Mouse (Mus musculus): Measurements from ENCODE around the gene Ccdc18. TPM values are rescaled to one million over a fixed set of nuclear protein-coding genes. Genes with fewer than 3 reads are reported as not detected.
"Not testable (repeated sequence)": the region's sequence is repeated elsewhere in the genome, so short reads cannot be mapped to it uniquely, and the experiment has no call there.

Gene Ccdc18
- polyA plus RNA-seq (2014; fragmentation: Nextera tagmentation; extraction: Ambion mirVana), result 10.4 and 11.0 TPM in 2 replicates

DNA sequence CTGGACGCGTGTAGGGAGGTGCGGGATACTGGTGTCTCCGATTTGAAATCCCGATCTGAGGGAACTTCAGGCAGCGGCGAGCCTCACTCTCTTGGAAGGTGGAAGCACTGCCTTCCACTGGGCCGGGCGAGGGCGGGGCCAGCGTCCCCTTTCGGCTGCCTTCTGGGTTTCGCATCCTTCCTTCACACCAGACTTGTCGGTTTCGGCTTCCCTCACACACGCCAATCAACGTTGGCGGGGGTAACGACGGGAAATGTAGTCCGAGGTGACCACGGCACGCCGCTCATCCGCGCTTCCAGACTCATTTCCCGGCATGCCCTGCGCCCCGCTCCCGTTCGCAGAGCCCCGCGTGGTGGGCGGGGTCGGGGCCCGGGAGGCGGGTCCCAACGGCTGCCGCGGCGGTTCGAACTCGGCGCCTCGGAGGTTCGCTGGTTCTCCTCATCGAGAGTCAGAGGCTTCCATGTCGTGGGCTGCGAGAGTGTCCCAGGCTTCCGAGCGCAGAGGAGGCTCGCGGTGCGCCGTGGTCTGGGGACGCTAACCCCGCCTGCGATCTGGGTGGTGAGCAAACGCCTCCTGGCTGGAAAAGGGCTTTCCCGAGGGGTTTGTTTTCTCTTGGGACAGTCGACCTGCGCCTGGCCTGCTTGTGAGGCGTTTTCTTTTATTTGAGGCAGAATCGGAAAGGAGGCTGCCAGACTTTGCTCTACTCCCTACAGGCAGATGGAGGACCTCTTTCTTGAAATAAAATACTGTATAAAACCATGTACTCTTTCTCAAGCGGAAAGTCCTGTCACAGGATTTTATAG is at the start of gene Ccdc18, which contains the start of gene Tmed5:
Gene Ccdc18, plus strand, starts transcription at position 435 of the 803 bp plus-strand sequence.
Gene Tmed5, minus strand, starts transcription at position 180 of the 803 bp plus-strand sequence.
- WGBS, result under 1% methylated on average over 65 of the region's 65 CpGs
- peak within 1 kb of the TSS; percentile 74 for H3K4me2 ChIP-seq (ENCODE audit: low read depth, low read length)
- DNase-seq (ENCODE audit: low spot score) (peak; percentile 99), ATAC-seq (replicated peaks; ENCODE audit: insufficient number of reproducible peaks, low FRiP score, low TSS enrichment, low read depth) (peak; percentile 99)
- H3K4me3 ChIP-seq (ENCODE audit: low read depth, low read length), result peak within 1 kb of the TSS; percentile 72
- no peaks in the 10 kb centered on the region for H3K9me3 ChIP-seq (replicated peaks; ENCODE audit: control insufficient read depth, low read length)
- no peaks in the 10 kb centered on the region for H3K4me1 ChIP-seq (ENCODE audit: control insufficient read depth, insufficient read depth, low read length)
- H3K9ac ChIP-seq (replicated peaks; ENCODE audit: low read length), result peak within 1 kb of the TSS; percentile 73
- peak within 1 kb of the TSS; percentile 69 for H3K27ac ChIP-seq (replicated peaks; ENCODE audit: low read depth, low read length)
- no peaks in the 10 kb centered on the region for H3K36me3 ChIP-seq (replicated peaks; ENCODE audit: control insufficient read depth, insufficient read depth, low read depth, low read length)
- no peaks in the 10 kb centered on the region for H3K27me3 ChIP-seq (ENCODE audit: control insufficient read depth, insufficient read depth, low read length)

DNA sequence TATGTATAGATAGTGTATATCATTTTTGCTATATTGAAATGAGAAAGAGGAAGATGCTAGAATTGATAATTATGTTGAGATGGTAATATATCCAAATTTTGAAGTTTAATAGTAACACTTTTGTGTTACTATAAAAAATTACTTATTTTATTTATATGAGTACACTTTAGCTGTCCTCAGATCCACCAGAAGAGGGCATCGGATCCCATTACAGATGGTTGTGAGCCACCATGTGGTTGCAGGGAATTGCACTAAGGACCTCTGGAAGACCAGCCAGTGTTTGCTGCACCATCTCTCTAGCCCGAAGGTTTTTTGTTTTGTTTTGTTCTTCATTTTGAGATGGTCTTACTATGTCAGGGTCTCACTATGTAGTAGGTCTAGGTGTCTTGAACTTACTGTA is 47.2 kb upstream of the Ccdc18 start:
- Histone ChIP-seq H3K9ac (replicated peaks; ENCODE audit: low read length) (no peak overlapping the region), H3K4me2 (ENCODE audit: low read depth, low read length) (no peak overlapping the region), H3K4me3 (ENCODE audit: low read depth, low read length) (no peak overlapping the region), H3K27ac (replicated peaks; ENCODE audit: low read depth, low read length) (no peak overlapping the region), H3K36me3 (replicated peaks; ENCODE audit: control insufficient read depth, insufficient read depth, low read depth, low read length) (peaks cover 13% of the 10 kb centered on the region; the same call in 1 of the 2 replicates), H3K27me3 (ENCODE audit: control insufficient read depth, insufficient read depth, low read length) (no peaks in the 10 kb centered on the region), H3K4me1 (ENCODE audit: control insufficient read depth, insufficient read depth, low read length) (no peaks in the 10 kb centered on the region), H3K9me3 (replicated peaks; ENCODE audit: control insufficient read depth, low read length) (no peaks in the 10 kb centered on the region)
- no peak for ATAC-seq (replicated peaks; ENCODE audit: insufficient number of reproducible peaks, low FRiP score, low TSS enrichment, low read depth)
- WGBS, result 92% methylated on average over 2 of the region's 2 CpGs
- DNase-seq (ENCODE audit: low spot score), result no peak

GRCm38 (mm10) chr5:108092731-108093130 is 39.9 kb upstream of the Ccdc18 start:
- not testable (repeated sequence) for DNase-seq (ENCODE audit: low spot score); H3K4me1 ChIP-seq (ENCODE audit: control insufficient read depth, insufficient read depth, low read length); H3K9me3 ChIP-seq (replicated peaks; ENCODE audit: control insufficient read depth, low read length); H3K9ac ChIP-seq (replicated peaks; ENCODE audit: low read length); H3K27me3 ChIP-seq (ENCODE audit: control insufficient read depth, insufficient read depth, low read length); H3K4me3 ChIP-seq (ENCODE audit: low read depth, low read length); H3K36me3 ChIP-seq (replicated peaks; ENCODE audit: control insufficient read depth, insufficient read depth, low read depth, low read length); H3K27ac ChIP-seq (replicated peaks; ENCODE audit: low read depth, low read length); H3K4me2 ChIP-seq (ENCODE audit: low read depth, low read length); ATAC-seq (replicated peaks; ENCODE audit: insufficient number of reproducible peaks, low FRiP score, low TSS enrichment, low read depth)
- 97% methylated on average over 8 of the region's 8 CpGs for WGBS

DNA sequence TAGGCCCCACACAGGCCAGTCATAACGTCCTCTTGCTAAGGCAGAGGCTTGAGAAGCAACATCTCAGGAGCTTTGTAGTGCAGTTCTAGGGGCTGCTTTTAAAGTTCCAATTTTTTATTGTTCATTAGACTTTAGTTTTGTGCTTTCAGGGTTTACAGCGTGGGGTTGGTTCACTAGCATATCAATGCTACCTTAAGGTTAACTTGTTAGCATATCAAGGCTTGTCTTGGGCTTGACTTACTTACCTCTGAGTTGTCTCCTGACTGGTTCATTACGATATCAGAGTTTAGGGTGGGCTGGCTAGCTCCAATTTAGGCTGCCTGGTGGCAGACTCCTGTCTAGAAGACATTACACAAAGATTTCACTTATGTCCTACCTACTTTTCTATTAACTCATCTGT is 35.0 kb upstream of the Ccdc18 start:
- 89% methylated on average over 3 of the region's 3 CpGs for WGBS

GRCm38 (mm10) chr5:108100196-108100595 is 32.5 kb upstream of the Ccdc18 start:
- Histone ChIP-seq H3K9me3 (replicated peaks; ENCODE audit: control insufficient read depth, low read length) (no peaks in the 10 kb centered on the region), H3K9ac (replicated peaks; ENCODE audit: low read length) (no peak overlapping the region), H3K4me1 (ENCODE audit: control insufficient read depth, insufficient read depth, low read length) (no peaks in the 10 kb centered on the region), H3K4me3 (ENCODE audit: low read depth, low read length) (no peak overlapping the region), H3K36me3 (replicated peaks; ENCODE audit: control insufficient read depth, insufficient read depth, low read depth, low read length) (peaks cover 5% of the 10 kb centered on the region; the same call in 1 of the 2 replicates), H3K27me3 (ENCODE audit: control insufficient read depth, insufficient read depth, low read length) (no peaks in the 10 kb centered on the region), H3K4me2 (ENCODE audit: low read depth, low read length) (no peak overlapping the region), H3K27ac (replicated peaks; ENCODE audit: low read depth, low read length) (no peak overlapping the region)
- DNase-seq (ENCODE audit: low spot score) (no peak), ATAC-seq (replicated peaks; ENCODE audit: insufficient number of reproducible peaks, low FRiP score, low TSS enrichment, low read depth) (no peak)

More for the DNA sequence above, 35.0 kb upstream of the Ccdc18 start:
- Histone ChIP-seq H3K27me3 (ENCODE audit: control insufficient read depth, insufficient read depth, low read length) (no peaks in the 10 kb centered on the region), H3K4me1 (ENCODE audit: control insufficient read depth, insufficient read depth, low read length) (no peaks in the 10 kb centered on the region), H3K9me3 (replicated peaks; ENCODE audit: control insufficient read depth, low read length) (no peaks in the 10 kb centered on the region), H3K9ac (replicated peaks; ENCODE audit: low read length) (no peak overlapping the region), H3K4me3 (ENCODE audit: low read depth, low read length) (no peak overlapping the region), H3K36me3 (replicated peaks; ENCODE audit: control insufficient read depth, insufficient read depth, low read depth, low read length) (peaks cover 5% of the 10 kb centered on the region; the same call in 1 of the 2 replicates), H3K4me2 (ENCODE audit: low read depth, low read length) (no peak overlapping the region), H3K27ac (replicated peaks; ENCODE audit: low read depth, low read length) (no peak overlapping the region)
- ATAC-seq (replicated peaks; ENCODE audit: insufficient number of reproducible peaks, low FRiP score, low TSS enrichment, low read depth) (no peak), DNase-seq (ENCODE audit: low spot score) (no peak)

DNA sequence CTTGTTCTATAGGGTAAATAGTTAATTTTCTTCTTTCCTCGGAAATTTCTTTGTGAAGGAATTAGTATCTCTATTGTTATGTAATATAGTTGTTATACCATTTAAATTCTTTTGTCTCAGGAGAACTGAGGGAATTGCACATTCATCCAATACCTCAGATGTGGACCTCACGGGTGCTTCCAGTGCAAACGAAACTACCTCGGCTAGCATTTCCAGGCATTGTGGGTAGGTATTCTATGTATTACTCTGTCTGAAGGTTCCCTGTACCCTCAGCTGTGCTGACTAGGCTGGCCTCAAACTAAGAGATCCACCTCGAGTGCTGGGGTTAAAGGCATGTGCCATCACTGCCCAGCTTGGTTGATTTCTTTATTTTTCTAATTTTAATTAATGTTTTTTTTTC is 28.4 kb upstream of the Ccdc18 start:
- H3K9ac ChIP-seq (replicated peaks; ENCODE audit: low read length), result no peak overlapping the region
- H3K4me2 ChIP-seq (ENCODE audit: low read depth, low read length), result no peak overlapping the region
- ATAC-seq (replicated peaks; ENCODE audit: insufficient number of reproducible peaks, low FRiP score, low TSS enrichment, low read depth) (no peak), DNase-seq (ENCODE audit: low spot score) (no peak)
- peaks cover 5% of the 10 kb centered on the region; the same call in 1 of the 2 replicates for H3K36me3 ChIP-seq (replicated peaks; ENCODE audit: control insufficient read depth, insufficient read depth, low read depth, low read length)
- H3K4me3 ChIP-seq (ENCODE audit: low read depth, low read length), result no peak overlapping the region
- H3K9me3 ChIP-seq (replicated peaks; ENCODE audit: control insufficient read depth, low read length), result no peaks in the 10 kb centered on the region
- WGBS, result 89% methylated on average over 5 of the region's 5 CpGs
- H3K27ac ChIP-seq (replicated peaks; ENCODE audit: low read depth, low read length), result no peak overlapping the region
- H3K4me1 ChIP-seq (ENCODE audit: control insufficient read depth, insufficient read depth, low read length), result no peaks in the 10 kb centered on the region
- no peaks in the 10 kb centered on the region for H3K27me3 ChIP-seq (ENCODE audit: control insufficient read depth, insufficient read depth, low read length)

- ATAC-seq (replicated peaks; ENCODE audit: insufficient number of reproducible peaks, low FRiP score, low TSS enrichment, low read depth) (no peak), DNase-seq (ENCODE audit: low spot score) (no peak)
- H3K4me2 ChIP-seq (ENCODE audit: low read depth, low read length), result no peak overlapping the region
- no peaks in the 10 kb centered on the region for H3K9me3 ChIP-seq (replicated peaks; ENCODE audit: control insufficient read depth, low read length)
- H3K4me1 ChIP-seq (ENCODE audit: control insufficient read depth, insufficient read depth, low read length), result no peaks in the 10 kb centered on the region
- H3K36me3 ChIP-seq (replicated peaks; ENCODE audit: control insufficient read depth, insufficient read depth, low read depth, low read length), result no peaks in the 10 kb centered on the region
- WGBS, result 94% methylated on average over 7 of the region's 7 CpGs
- no peak overlapping the region for H3K9ac ChIP-seq (replicated peaks; ENCODE audit: low read length)
- H3K4me3 ChIP-seq (ENCODE audit: low read depth, low read length), result no peak overlapping the region
- H3K27ac ChIP-seq (replicated peaks; ENCODE audit: low read depth, low read length), result no peak overlapping the region
- no peaks in the 10 kb centered on the region for H3K27me3 ChIP-seq (ENCODE audit: control insufficient read depth, insufficient read depth, low read length)
Observed at GRCm38 (mm10) chr5:108109346-108109745, 23.3 kb upstream of the Ccdc18 start.

GRCm38 (mm10) chr5:108117693-108118092 is 15.0 kb upstream of the Ccdc18 start:
- H3K27ac ChIP-seq (replicated peaks; ENCODE audit: low read depth, low read length), result no peak overlapping the region
- no peak overlapping the region for H3K4me2 ChIP-seq (ENCODE audit: low read depth, low read length)
- H3K4me3 ChIP-seq (ENCODE audit: low read depth, low read length), result no peak overlapping the region
- WGBS, result 93% methylated on average over 4 of the region's 4 CpGs
- H3K9ac ChIP-seq (replicated peaks; ENCODE audit: low read length), result no peak overlapping the region
- H3K36me3 ChIP-seq (replicated peaks; ENCODE audit: control insufficient read depth, insufficient read depth, low read depth, low read length), result no peaks in the 10 kb centered on the region
- no peaks in the 10 kb centered on the region for H3K4me1 ChIP-seq (ENCODE audit: control insufficient read depth, insufficient read depth, low read length)
- DNase-seq (ENCODE audit: low spot score) (no peak), ATAC-seq (replicated peaks; ENCODE audit: insufficient number of reproducible peaks, low FRiP score, low TSS enrichment, low read depth) (no peak)
- H3K9me3 ChIP-seq (replicated peaks; ENCODE audit: control insufficient read depth, low read length), result no peaks in the 10 kb centered on the region
- H3K27me3 ChIP-seq (ENCODE audit: control insufficient read depth, insufficient read depth, low read length), result no peaks in the 10 kb centered on the region
